Mouse (Mus musculus) liver, adult 2 months (tissue): ENCODE data around the gene Ascc2.

ENCODE experiments used
- CTCF ChIP-seq: fragments of 200-500 bp; IDR thresholded peaks from 2 replicates; pipeline ENCODE4 v1.5.1; 2011; ENCODE audit warnings: low read depth, low read length, control low read depth
- POLR2A ChIP-seq: fragments of 200-500 bp; IDR thresholded peaks from 2 replicates; pipeline ENCODE4 v1.6.1; 2011; ENCODE audit warnings: low read length, control low read depth; ENCODE audit not compliant: insufficient read depth; ENCODE audit errors: extremely low read depth

- TF ChIP-seq CTCF, result no peak
- TF ChIP-seq POLR2A, result no peak
Observed at GRCm38 (mm10) chr11:4678700-4679440, 41.3 kb downstream of the Ascc2 start.
